Mouse (Mus musculus): ENCODE results near the gene Slco3a1. TPM values are rescaled to one million over a fixed set of nuclear protein-coding genes. Genes with fewer than 3 reads are reported as not detected.

Gene Slco3a1
- total RNA-seq, 2 experiments from 2014 or later = 57.4 to 63.1 TPM

- intact Hi-C loops (cut with DNase I) = no loop called here
- DNase-seq (ENCODE audit: extremely low spot score in 1 of 2, low spot score in 2 of 2) = no peak
These were observed 23.0 kb downstream of the Slco3a1 start for GRCm38 (mm10) chr7:74531468-74532097.

- no peak for DNase-seq (ENCODE audit: extremely low spot score in 1 of 2, low spot score in 2 of 2)
- intact Hi-C loops (cut with DNase I) = no loop called here
These were observed 24.7 kb downstream of the Slco3a1 start for GRCm38 (mm10) chr7:74529877-74530276.

GRCm38 (mm10) chr7:74529183-74529757 lies 25.3 kb downstream of the Slco3a1 start:
- DNase-seq (ENCODE audit: extremely low spot score in 1 of 2, low spot score in 2 of 2) = no peak
- intact Hi-C loops (cut with DNase I) = no loop called here

GRCm38 (mm10) chr7:74528182-74528581 lies 26.4 kb downstream of the Slco3a1 start:
- DNase-seq (ENCODE audit: extremely low spot score in 1 of 2, low spot score in 2 of 2) = no peak
- intact Hi-C loops (cut with DNase I) = no loop called here

GRCm38 (mm10) chr7:74527689-74528088 lies 26.9 kb downstream of the Slco3a1 start:
- intact Hi-C loops (cut with DNase I) = no loop called here
- no peak for DNase-seq (ENCODE audit: extremely low spot score in 1 of 2, low spot score in 2 of 2)

- no peak for DNase-seq (ENCODE audit: extremely low spot score in 1 of 2, low spot score in 2 of 2)
These were observed 28.6 kb downstream of the Slco3a1 start for GRCm38 (mm10) chr7:74526030-74526429.

GRCm38 (mm10) chr7:74525586-74525985 lies 29.0 kb downstream of the Slco3a1 start:
- intact Hi-C loops (cut with DNase I) = no loop called here
- no peak for DNase-seq (ENCODE audit: extremely low spot score in 1 of 2, low spot score in 2 of 2)

More at GRCm38 (mm10) chr7:74526030-74526429, 28.6 kb downstream of the Slco3a1 start:
- intact Hi-C loops (cut with DNase I) = no loop called here

- intact Hi-C loops (cut with DNase I) = no loop called here
- no peak for DNase-seq (ENCODE audit: extremely low spot score in 1 of 2, low spot score in 2 of 2)
These were observed 30.2 kb downstream of the Slco3a1 start for GRCm38 (mm10) chr7:74524188-74524971.

GRCm38 (mm10) chr7:74523086-74523485 lies 31.5 kb downstream of the Slco3a1 start:
- intact Hi-C loops (cut with DNase I) = no loop called here
- no peak for DNase-seq (ENCODE audit: extremely low spot score in 1 of 2, low spot score in 2 of 2)

GRCm38 (mm10) chr7:74522260-74522659 lies 32.3 kb downstream of the Slco3a1 start:
- no peak for DNase-seq (ENCODE audit: extremely low spot score in 1 of 2, low spot score in 2 of 2)
- intact Hi-C loops (cut with DNase I) = no loop called here

GRCm38 (mm10) chr7:74519386-74519785 lies 35.2 kb downstream of the Slco3a1 start:
- DNase-seq (ENCODE audit: extremely low spot score in 1 of 2, low spot score in 2 of 2) = no peak
- intact Hi-C loops (cut with DNase I) = no loop called here

GRCm38 (mm10) chr7:74518776-74519175 lies 35.8 kb downstream of the Slco3a1 start:
- intact Hi-C loops (cut with DNase I) = no loop called here
- DNase-seq (ENCODE audit: extremely low spot score in 1 of 2, low spot score in 2 of 2) = no peak

- no peak for DNase-seq (ENCODE audit: extremely low spot score in 1 of 2, low spot score in 2 of 2)
- intact Hi-C loops (cut with DNase I) = no loop called here
These were observed 36.3 kb downstream of the Slco3a1 start for GRCm38 (mm10) chr7:74518255-74518654.

- DNase-seq (ENCODE audit: extremely low spot score in 1 of 2, low spot score in 2 of 2) = no peak
- intact Hi-C loops (cut with DNase I) = no loop called here
These were observed 43.9 kb downstream of the Slco3a1 start for GRCm38 (mm10) chr7:74510676-74511075.

GRCm38 (mm10) chr7:74508205-74508604 lies 46.4 kb downstream of the Slco3a1 start:
- intact Hi-C loops (cut with DNase I) = no loop called here
- DNase-seq (ENCODE audit: extremely low spot score in 1 of 2, low spot score in 2 of 2) = no peak

GRCm38 (mm10) chr7:74506856-74507255 lies 47.7 kb downstream of the Slco3a1 start:
- intact Hi-C loops (cut with DNase I) = no loop called here
- no peak for DNase-seq (ENCODE audit: extremely low spot score in 1 of 2, low spot score in 2 of 2)

- intact Hi-C loops (cut with DNase I) = no loop called here
These were observed 48.9 kb downstream of the Slco3a1 start for GRCm38 (mm10) chr7:74505635-74506034.

GRCm38 (mm10) chr7:74501187-74501586 lies 53.4 kb downstream of the Slco3a1 start:
- DNase-seq (ENCODE audit: extremely low spot score in 1 of 2, low spot score in 2 of 2) = no peak
- intact Hi-C loops (cut with DNase I) = no loop called here

More at GRCm38 (mm10) chr7:74505635-74506034, 48.9 kb downstream of the Slco3a1 start:
- no peak for DNase-seq (ENCODE audit: extremely low spot score in 1 of 2, low spot score in 2 of 2)

- intact Hi-C loops (cut with DNase I) = no loop called here
- DNase-seq (ENCODE audit: extremely low spot score in 1 of 2, low spot score in 2 of 2) = no peak
These were observed 55.1 kb downstream of the Slco3a1 start for GRCm38 (mm10) chr7:74499470-74499869.
